Mouse (Mus musculus) E14TG2a.4 (cell line): ENCODE measurements around the gene Fry.

ENCODE experiments used
- H3K27me3 ChIP-seq: 2 replicates; pipeline ENCODE4 v1.6.1; 2014; ENCODE audit warnings: low read length, control low read depth; ENCODE audit not compliant: insufficient read depth
- H3K36me3 ChIP-seq: 2 replicates; pipeline ENCODE4 v1.6.1; 2014; ENCODE audit warnings: low read length, control low read depth; ENCODE audit not compliant: insufficient read depth
- H3K4me1 ChIP-seq: replicated peaks from 2 replicates; pipeline ENCODE4 v1.6.1; 2014; ENCODE audit warnings: low read depth, low read length, control low read depth
- H3K4me3 ChIP-seq: replicated peaks from 2 replicates; pipeline ENCODE4 v1.5.1; 2014; ENCODE audit warnings: mild to moderate bottlenecking, low read length
- H3K9me3 ChIP-seq: 2 replicates; pipeline ENCODE4 v1.6.1; 2014; ENCODE audit warnings: low read length, control low read depth
- CTCF ChIP-seq: conservative IDR thresholded peaks from 2 replicates; pipeline ENCODE4 v1.5.1; 2014; ENCODE audit warnings: low read length
- NANOG ChIP-seq: IDR thresholded peaks from 2 replicates; pipeline ENCODE4 v1.6.1; 2014; ENCODE audit warnings: borderline replicate concordance, low read length, mixed read lengths
- POU5F1 ChIP-seq: IDR thresholded peaks from 2 replicates; pipeline ENCODE4 v1.6.1; 2014; ENCODE audit warnings: low read length, borderline replicate concordance

Gene Fry

DNA sequence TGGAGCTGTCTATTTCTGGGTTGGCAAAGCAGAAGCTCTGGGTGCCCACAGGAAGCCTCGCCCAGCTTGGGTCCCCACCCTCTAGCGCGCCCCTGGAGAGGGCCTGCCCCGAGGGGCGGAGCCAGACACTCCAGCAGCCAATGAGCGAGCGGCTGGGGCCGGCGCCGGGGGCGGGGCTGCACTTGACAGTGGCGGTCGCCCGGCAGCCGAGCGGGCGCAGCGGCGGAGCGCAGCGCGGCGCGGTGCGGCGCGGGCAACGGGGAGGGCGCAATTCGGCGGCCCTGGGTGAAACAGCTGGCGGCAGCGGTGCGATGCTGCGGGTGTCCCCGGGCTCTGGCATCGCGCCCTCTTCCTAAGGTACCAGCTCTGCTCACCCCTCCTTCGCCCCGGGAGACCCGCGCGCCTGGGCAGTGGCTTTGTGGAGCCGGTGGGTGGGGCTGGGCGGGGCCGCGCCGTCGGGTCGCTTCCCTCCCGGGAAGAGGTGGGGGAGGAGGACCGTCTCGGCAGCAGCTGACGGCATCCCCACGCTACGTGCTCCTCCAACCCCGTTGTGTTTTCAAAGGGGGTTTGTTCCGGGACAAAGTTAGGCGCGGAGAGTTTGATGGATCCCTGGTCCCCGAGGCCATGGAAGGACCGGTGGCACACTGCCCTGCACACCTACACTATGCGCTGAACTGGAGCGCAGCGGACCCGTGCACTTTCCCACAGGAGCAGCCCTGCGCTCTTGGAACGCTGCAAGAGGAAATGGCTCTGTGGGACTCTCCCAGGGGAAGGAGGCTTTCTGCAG lies at the start of gene Fry:
Gene Fry (plus strand): TSS at position 191 of the 787 bp plus-strand sequence.
- Histone ChIP-seq H3K4me1 (peaks cover 37% of the 10 kb centered on the region), H3K9me3 (peaks cover 4% of the 10 kb centered on the region), H3K36me3 (no peaks in the 10 kb centered on the region), H3K4me3 (peak within 1 kb of the TSS; percentile 86), H3K27me3 (no peaks in the 10 kb centered on the region)
- no peak for TF ChIP-seq POU5F1
- no peak for TF ChIP-seq CTCF
- TF ChIP-seq NANOG, result no peak

DNA sequence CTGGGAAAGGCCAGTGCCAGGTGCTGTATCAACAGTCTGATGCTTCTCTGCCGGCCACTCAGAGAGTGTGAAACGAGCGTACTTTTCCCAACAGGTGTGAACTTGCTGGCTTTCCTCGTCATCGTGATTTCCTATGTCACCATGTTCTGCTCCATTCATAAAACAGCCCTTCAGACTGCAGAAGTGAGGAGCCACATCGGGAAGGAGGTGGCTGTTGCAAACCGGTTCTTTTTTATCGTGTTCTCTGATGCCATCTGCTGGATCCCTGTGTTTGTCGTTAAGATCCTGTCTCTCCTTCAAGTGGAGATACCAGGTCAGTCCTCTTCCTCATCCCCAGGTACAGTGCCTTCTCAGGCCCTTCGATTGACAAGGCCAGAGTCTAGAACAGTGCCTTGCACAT lies 48.4 kb upstream of the Fry start:
- Histone ChIP-seq H3K9me3 (no peaks in the 10 kb centered on the region), H3K4me1 (peaks cover 5% of the 10 kb centered on the region), H3K27me3 (peaks cover 10% of the 10 kb centered on the region), H3K36me3 (no peaks in the 10 kb centered on the region), H3K4me3 (no peak overlapping the region)
- TF ChIP-seq NANOG (no peak), POU5F1 (no peak), CTCF (no peak)

DNA sequence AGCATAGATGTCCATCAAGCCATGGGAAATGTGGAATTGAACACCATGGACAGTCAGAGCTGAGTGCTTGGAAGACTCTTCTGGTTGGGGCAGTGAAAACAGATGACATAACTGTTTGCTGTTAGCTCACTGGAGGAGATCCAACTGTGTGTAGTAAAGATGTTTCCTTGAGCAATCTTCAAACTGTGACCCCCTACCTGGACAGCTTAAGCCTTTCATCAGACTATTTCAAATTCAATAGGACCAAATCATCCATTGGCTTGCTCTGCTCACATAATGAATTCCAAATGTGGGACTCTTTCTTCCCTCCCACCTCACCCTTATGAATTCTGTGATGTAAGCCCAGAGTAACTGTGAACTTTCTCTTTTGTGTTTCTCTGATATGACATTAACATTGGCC lies 46.7 kb upstream of the Fry start:
- peaks cover 2% of the 10 kb centered on the region; the same call in 1 of the 2 replicates for H3K4me1 ChIP-seq
- H3K36me3 ChIP-seq, result no peaks in the 10 kb centered on the region
- H3K27me3 ChIP-seq, result peaks cover 6% of the 10 kb centered on the region; the same call in 1 of the 2 replicates
- H3K4me3 ChIP-seq, result no peak overlapping the region
- no peaks in the 10 kb centered on the region for H3K9me3 ChIP-seq
- TF ChIP-seq NANOG (no peak), CTCF (no peak)

DNA sequence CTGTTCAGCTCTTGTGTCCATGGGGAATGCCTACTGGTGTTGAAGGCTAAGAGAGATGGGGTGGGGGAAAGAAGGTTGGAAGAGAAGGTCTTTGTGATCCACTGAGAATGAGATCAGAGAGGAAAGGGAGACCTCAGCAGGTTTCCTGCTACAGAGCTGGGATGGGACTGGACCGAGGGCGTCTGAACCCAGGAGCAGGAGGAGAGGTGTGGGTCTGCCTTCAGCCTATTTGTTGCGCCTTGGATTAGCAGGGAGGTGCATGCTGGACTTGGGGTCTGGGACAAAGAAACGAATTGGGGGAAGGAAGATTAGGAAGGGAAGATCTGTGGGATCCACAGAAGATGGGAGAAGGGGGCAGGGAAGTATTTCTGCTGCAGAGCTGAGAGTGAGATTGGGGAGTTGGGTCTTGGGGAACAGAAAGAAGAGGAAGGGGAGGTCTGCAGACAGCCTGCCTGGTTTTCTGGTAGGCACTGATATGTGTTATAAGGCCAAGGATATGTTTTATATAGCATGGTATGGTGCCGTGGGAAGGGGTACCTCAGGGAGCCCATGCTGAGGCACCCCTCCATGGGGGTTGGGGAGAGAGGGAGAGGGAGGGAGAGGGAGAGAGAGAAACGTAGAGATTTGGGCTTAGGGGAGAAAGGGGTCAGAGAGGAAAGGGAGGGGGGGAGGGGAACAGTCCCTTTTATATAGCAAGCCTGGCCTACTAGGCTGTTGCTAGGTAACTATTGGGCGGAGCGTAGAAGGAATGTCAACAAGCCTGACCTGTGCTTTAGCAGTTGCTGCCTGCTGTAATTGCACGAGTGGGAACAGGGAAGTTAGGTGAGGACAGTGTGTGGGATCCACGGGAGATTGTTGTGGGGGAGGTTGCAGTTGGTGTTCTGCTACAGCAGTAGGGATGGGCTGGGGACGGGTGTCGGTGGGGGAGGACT lies 38.3 kb upstream of the Fry start:
- H3K27me3 ChIP-seq, result no peaks in the 10 kb centered on the region
- TF ChIP-seq POU5F1 (no peak), NANOG (no peak), CTCF (no peak)
- no peaks in the 10 kb centered on the region for H3K36me3 ChIP-seq
- H3K9me3 ChIP-seq, result no peaks in the 10 kb centered on the region
- peaks cover 40% of the 10 kb centered on the region for H3K4me1 ChIP-seq
- H3K4me3 ChIP-seq, result no peak overlapping the region

DNA sequence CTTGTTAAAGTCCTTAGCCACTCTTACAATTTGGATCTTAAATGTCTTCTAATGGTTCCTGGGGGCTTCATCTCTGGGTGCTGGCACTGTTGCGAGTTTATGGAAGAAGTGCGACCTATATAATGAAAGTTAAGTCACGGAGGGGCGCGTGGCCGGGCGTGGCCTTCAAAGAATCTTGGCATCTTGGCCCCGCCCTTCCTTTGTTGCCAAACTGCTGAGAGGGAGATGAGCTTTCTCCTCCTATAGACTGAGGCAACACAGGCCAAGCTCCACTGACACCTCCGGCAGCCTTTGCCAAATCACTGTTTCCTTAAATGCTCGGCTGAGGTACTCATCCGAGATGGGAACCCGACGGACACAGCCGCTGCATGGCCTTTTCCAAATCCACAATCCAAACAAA lies 35.7 kb upstream of the Fry start:
- H3K4me1 ChIP-seq, result peaks cover 40% of the 10 kb centered on the region
- no peaks in the 10 kb centered on the region for H3K36me3 ChIP-seq
- 0 out of 2 replicates have a peak overlapping the region, but pooled peaks have one; percentile 7 for H3K4me3 ChIP-seq
- H3K9me3 ChIP-seq, result peaks cover 19% of the 10 kb centered on the region
- TF ChIP-seq NANOG, result no peak
- TF ChIP-seq CTCF, result no peak
- TF ChIP-seq POU5F1, result no peak
- no peaks in the 10 kb centered on the region for H3K27me3 ChIP-seq

DNA sequence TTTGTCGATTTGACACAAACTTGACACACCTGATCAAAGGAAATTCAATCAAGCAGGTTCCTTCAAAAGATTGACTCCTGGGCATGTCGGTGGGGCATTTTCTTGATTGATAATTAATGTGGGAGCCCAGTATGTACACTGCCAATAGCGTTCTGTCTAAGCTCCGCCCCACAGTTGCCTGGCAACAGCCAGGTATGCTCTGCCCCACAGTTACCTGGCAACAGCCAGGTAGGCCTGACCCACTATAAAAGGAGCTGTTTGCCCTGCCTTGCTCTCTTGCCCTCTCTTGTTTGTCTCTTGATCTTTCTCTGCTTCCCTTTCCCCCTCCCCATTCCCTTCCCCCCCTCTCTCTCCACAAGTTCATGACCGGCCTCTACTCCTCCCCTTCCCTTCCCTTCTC lies 35.3 kb upstream of the Fry start:
- Histone ChIP-seq H3K4me1 (peaks cover 40% of the 10 kb centered on the region), H3K9me3 (peaks cover 20% of the 10 kb centered on the region), H3K36me3 (no peaks in the 10 kb centered on the region), H3K27me3 (no peaks in the 10 kb centered on the region), H3K4me3 (0 out of 2 replicates have a peak overlapping the region, but pooled peaks have one; percentile 7)
- TF ChIP-seq CTCF, result no peak
- no peak for TF ChIP-seq POU5F1
- no peak for TF ChIP-seq NANOG

DNA sequence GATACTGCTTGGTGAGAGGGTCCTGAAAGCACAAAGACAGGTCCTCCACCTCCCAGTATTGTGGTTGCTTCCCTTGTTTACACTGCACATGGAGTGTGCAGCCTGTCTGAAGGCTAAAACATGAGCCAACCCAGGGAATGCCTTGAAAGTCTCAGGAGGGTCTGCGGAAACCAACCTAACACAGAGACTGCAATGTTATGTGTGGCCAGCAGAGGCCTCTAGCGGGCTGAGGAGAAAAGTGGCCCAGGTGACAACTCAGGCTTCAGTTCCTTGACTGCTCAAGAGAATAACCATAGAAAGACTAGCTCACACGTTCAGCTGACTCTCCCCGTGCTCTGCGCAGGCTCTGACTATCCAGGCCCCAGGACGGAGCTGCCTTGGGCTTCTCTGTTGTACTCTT lies 20.8 kb upstream of the Fry start:
- no peaks in the 10 kb centered on the region for H3K9me3 ChIP-seq
- H3K4me3 ChIP-seq, result no peak overlapping the region
- no peaks in the 10 kb centered on the region for H3K36me3 ChIP-seq
- H3K4me1 ChIP-seq, result peaks cover 2% of the 10 kb centered on the region; the same call in 1 of the 2 replicates
- TF ChIP-seq CTCF (peak; percentile 86), POU5F1 (no peak), NANOG (no peak)
- H3K27me3 ChIP-seq, result peaks cover 11% of the 10 kb centered on the region

DNA sequence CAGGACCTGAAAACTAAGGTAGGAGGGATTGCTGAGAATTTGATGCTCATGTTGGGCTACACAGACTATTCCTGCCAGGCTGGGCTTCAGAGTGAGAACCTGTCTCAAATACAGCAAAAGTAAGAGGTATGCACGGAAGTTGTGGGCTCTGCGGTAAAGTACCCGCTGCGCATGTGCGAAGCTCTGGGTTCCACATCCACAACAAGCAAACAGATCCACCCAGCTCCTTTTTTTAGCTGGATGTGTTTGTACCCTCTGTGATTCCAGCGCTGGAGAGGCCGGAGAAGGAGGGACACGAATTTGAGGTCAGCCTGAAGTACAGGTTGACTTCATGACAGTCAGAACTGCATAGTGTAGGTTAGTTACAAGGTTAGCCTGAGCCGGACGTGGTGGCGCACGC lies 19.7 kb upstream of the Fry start:
- no peak overlapping the region for H3K4me3 ChIP-seq
- H3K4me1 ChIP-seq, result peaks cover 2% of the 10 kb centered on the region; the same call in 1 of the 2 replicates
- no peak for TF ChIP-seq NANOG
- no peak for TF ChIP-seq CTCF
- TF ChIP-seq POU5F1, result no peak
- no peaks in the 10 kb centered on the region for H3K36me3 ChIP-seq
- no peaks in the 10 kb centered on the region for H3K9me3 ChIP-seq
- peaks cover 14% of the 10 kb centered on the region for H3K27me3 ChIP-seq
